Mouse (Mus musculus): ENCODE results near the gene Dhodh. TPM values are rescaled to one million over a fixed set of nuclear protein-coding genes. Genes with fewer than 3 reads are reported as not detected.
A peak's percentile ranks its signal among the peaks of the same experiment; 100 is the strongest.

Dhodh gene
- polyA plus RNA-seq, 1 experiment from 2014 or later = 55.4 TPM

GRCm38 (mm10) chr8:109576311-109576710 is 32.2 kb downstream of the Dhodh start:
- Histone ChIP-seq H3K27me3 (ENCODE audit: poor library complexity, severe bottlenecking) (no peaks in the 10 kb centered on the region), H3K27ac (no peak overlapping the region), H3K4me3 (no peak overlapping the region), H3K36me3 (replicated peaks) (peaks cover 9% of the 10 kb centered on the region; the same call in 1 of the 2 replicates), H3K4me1 (no peaks in the 10 kb centered on the region), H3K9me3 (no peaks in the 10 kb centered on the region)
- 75% methylated on average over 4 of the region's 4 CpGs for WGBS
- DNase-seq (ENCODE audit: extremely low spot score, low spot score) = no peak

- Histone ChIP-seq H3K36me3 (replicated peaks) (peaks cover 27% of the 10 kb centered on the region), H3K4me3 (no peak overlapping the region), H3K27me3 (ENCODE audit: poor library complexity, severe bottlenecking) (no peaks in the 10 kb centered on the region), H3K9me3 (no peaks in the 10 kb centered on the region), H3K4me1 (peaks cover 9% of the 10 kb centered on the region), H3K27ac (no peak overlapping the region)
- WGBS = 92% methylated on average over 12 of the region's 12 CpGs
- no peak for DNase-seq (ENCODE audit: extremely low spot score, low spot score)
Observed at GRCm38 (mm10) chr8:109571139-109571538, 37.3 kb downstream of the Dhodh start.

GRCm38 (mm10) chr8:109565498-109566333 is 42.8 kb downstream of the Dhodh start, which contains the start of the genes Dhx38 and Txnl4b:
Dhx38 (minus strand) TSS chr8:109565861.
Txnl4b (plus strand) TSS chr8:109565892.
- H3K27me3 ChIP-seq (ENCODE audit: poor library complexity, severe bottlenecking) = no peaks in the 10 kb centered on the region
- WGBS = under 1% methylated on average over 52 of the region's 52 CpGs

DNA sequence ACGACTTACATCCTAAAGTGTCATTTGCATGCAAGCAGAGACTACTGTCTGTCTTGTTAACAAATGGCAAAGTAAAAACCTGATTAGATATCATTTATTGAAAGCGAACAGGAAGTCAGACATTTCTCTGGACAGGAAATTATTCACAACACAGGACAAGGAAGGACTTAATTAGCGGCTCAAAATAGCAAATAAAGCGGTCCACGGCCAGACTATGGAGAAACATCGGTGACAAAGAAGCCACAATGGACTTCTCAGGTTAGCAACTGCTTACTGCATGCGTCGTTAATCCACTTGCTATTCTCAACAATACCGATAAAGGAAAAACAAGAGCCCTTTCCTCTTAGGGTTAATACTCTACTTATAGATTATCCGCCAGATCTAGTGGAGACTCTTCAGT is 43.7 kb downstream of the Dhodh start:
- Histone ChIP-seq H3K27ac (peak overlapping the region; percentile 94), H3K9me3 (no peaks in the 10 kb centered on the region), H3K27me3 (ENCODE audit: poor library complexity, severe bottlenecking) (no peaks in the 10 kb centered on the region), H3K4me3 (peak overlapping the region; percentile 93), H3K4me1 (peaks cover 25% of the 10 kb centered on the region), H3K36me3 (replicated peaks) (peaks cover 41% of the 10 kb centered on the region)
- DNase-seq (ENCODE audit: extremely low spot score, low spot score) = no peak
- WGBS = 6% methylated on average over 10 of the region's 10 CpGs

More at GRCm38 (mm10) chr8:109565498-109566333, 42.8 kb downstream of the Dhodh start, which contains the start of the genes Dhx38 and Txnl4b:
- peak; percentile 97 for DNase-seq (ENCODE audit: extremely low spot score, low spot score)
- peak within 1 kb of the TSS; percentile 93 for H3K4me3 ChIP-seq
- no peaks in the 10 kb centered on the region for H3K9me3 ChIP-seq
- peaks cover 25% of the 10 kb centered on the region for H3K4me1 ChIP-seq
- H3K27ac ChIP-seq = peak within 1 kb of the TSS; percentile 94
- H3K36me3 ChIP-seq (replicated peaks) = peaks cover 39% of the 10 kb centered on the region

DNA sequence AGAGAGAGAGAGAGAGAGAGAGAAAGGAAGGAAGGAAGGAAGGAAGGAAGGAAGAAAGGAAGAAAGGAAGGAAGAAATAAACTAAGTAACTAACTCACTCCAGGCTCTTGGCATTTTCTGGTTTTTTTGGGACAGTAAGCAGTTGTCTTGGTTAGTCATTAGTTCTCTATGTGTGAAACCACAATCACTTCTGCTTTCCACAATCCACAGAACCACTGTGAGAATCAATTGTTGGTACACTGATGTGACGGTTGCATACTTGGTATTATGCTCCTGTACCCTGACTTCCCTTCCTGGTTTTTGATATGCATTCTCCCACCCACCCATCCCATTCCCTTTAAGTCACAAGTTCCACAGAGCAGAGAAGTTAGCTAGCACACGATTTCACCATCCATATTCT is 44.6 kb downstream of the Dhodh start:
- H3K4me3 ChIP-seq = peak overlapping the region; percentile 93; the same call in 1 of the 2 replicates

GRCm38 (mm10) chr8:109551663-109552062 is 56.8 kb downstream of the Dhodh start:
- DNase-seq (ENCODE audit: extremely low spot score, low spot score) = peak; percentile 25
- Histone ChIP-seq H3K36me3 (replicated peaks) (peaks cover 100% of the 10 kb centered on the region), H3K4me3 (no peak overlapping the region), H3K4me1 (no peaks in the 10 kb centered on the region), H3K27me3 (ENCODE audit: poor library complexity, severe bottlenecking) (no peaks in the 10 kb centered on the region), H3K27ac (no peak overlapping the region), H3K9me3 (no peaks in the 10 kb centered on the region)
- WGBS = 48% methylated on average over 3 of the region's 3 CpGs

More for the DNA sequence above, 44.6 kb downstream of the Dhodh start:
- H3K9me3 ChIP-seq = no peaks in the 10 kb centered on the region
- H3K4me1 ChIP-seq = peaks cover 25% of the 10 kb centered on the region
- no peak for DNase-seq (ENCODE audit: extremely low spot score, low spot score)
- peaks cover 42% of the 10 kb centered on the region for H3K36me3 ChIP-seq (replicated peaks)
- 81% methylated on average over 2 of the region's 2 CpGs for WGBS
- no peak overlapping the region for H3K27ac ChIP-seq
- H3K27me3 ChIP-seq (ENCODE audit: poor library complexity, severe bottlenecking) = no peaks in the 10 kb centered on the region

GRCm38 (mm10) chr8:109544049-109544448 is 64.4 kb downstream of the Dhodh start:
- no peaks in the 10 kb centered on the region for H3K4me1 ChIP-seq
- DNase-seq (ENCODE audit: extremely low spot score, low spot score) = no peak
- 54% methylated on average over 3 of the region's 3 CpGs for WGBS
- no peaks in the 10 kb centered on the region for H3K27me3 ChIP-seq (ENCODE audit: poor library complexity, severe bottlenecking)
- no peak overlapping the region for H3K4me3 ChIP-seq
- H3K27ac ChIP-seq = no peak overlapping the region
- H3K36me3 ChIP-seq (replicated peaks) = peaks cover 37% of the 10 kb centered on the region
- no peaks in the 10 kb centered on the region for H3K9me3 ChIP-seq

DNA sequence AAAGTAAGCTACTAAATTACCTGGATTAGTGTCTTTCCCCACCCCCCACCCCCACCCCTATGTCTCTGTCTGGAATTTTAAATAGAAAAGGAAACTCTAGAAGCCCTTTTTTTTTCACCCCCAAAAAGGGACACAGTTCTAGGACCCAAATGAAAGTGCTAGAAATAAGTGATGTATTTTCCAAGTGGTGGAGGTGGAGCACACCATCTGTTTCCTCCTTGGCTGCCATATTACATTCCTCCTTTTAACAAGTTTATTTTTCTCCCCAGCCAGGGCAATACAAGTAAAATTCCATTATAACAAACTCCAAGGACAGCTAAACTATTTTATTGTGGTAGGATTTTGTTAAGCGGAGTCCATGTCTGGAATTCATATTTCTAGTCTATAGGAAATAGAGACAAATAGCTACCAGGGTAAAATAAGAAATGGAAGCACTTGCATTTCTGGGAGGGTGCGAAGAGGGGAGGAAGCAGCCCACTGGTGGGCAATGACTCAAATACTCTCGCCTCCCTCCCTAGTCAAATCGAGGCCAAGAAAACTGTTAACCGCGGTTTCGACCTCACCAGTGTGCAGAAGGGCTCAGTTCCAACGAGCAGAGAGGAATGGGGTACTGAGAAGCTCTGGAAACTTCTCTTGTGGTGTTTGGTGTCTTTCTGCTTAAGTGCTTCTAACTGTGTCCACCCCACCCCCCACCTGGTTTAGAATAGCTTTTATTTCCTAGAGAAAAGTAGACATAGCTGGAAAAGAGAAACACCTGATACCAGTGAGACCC is 65.5 kb downstream of the Dhodh start:
- H3K9me3 ChIP-seq = no peaks in the 10 kb centered on the region
- no peak for DNase-seq (ENCODE audit: extremely low spot score, low spot score)
- no peak overlapping the region for H3K4me3 ChIP-seq
- H3K36me3 ChIP-seq (replicated peaks) = peaks cover 26% of the 10 kb centered on the region
- H3K27me3 ChIP-seq (ENCODE audit: poor library complexity, severe bottlenecking) = no peaks in the 10 kb centered on the region
- H3K4me1 ChIP-seq = no peaks in the 10 kb centered on the region
- no peak overlapping the region for H3K27ac ChIP-seq
- 87% methylated on average over 8 of the region's 8 CpGs for WGBS

DNA sequence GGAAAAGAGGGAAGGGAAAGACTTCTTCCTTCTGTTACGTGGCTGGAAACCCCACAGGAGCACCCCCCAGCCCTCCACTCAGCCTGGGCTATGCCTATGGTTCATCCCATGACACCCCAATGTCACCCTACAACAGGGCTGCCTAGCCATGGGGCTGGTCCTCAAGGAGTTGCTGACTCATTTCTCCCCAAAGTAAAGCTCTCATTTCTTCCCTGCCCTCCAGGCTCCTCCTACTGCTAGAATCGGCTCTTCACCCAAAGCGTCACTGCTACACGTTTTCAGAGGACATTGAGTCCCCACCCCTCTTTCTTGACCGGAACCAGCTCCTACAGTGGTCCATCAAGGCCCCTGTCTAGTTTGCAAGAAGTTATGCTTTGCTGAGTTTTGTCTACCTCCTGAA is 66.3 kb downstream of the Dhodh start:
- Histone ChIP-seq H3K4me3 (no peak overlapping the region), H3K36me3 (replicated peaks) (peaks cover 18% of the 10 kb centered on the region), H3K9me3 (no peaks in the 10 kb centered on the region), H3K27me3 (ENCODE audit: poor library complexity, severe bottlenecking) (no peaks in the 10 kb centered on the region), H3K27ac (no peak overlapping the region), H3K4me1 (no peaks in the 10 kb centered on the region)
- WGBS = 76% methylated on average over 5 of the region's 5 CpGs
- DNase-seq (ENCODE audit: extremely low spot score, low spot score) = no peak

Other genes starting within 250 kb of the Dhodh start
- 0.09 TPM in 2 replicates for gene Pmfbp1, start 114.6 kb downstream of the Dhodh start, polyA plus RNA-seq (2016; fragmentation: Nextera tagmentation; extraction: Ambion mirVana)
- gene Dhx38, start 42.8 kb downstream of the Dhodh start, polyA plus RNA-seq (2016; fragmentation: Nextera tagmentation; extraction: Ambion mirVana) = 37.2 and 38.9 TPM in 2 replicates
- gene Txnl4b, start 42.8 kb downstream of the Dhodh start, polyA plus RNA-seq (2016; fragmentation: Nextera tagmentation; extraction: Ambion mirVana) = 25.7 and 27.4 TPM in 2 replicates
- 0.93 and 1.0 TPM in 2 replicates for gene Hp, start 29.5 kb downstream of the Dhodh start, polyA plus RNA-seq (2016; fragmentation: Nextera tagmentation; extraction: Ambion mirVana)
- 0.18 and 0.21 TPM in 2 replicates for gene Pkd1l3, start 5.8 kb upstream of the Dhodh start, polyA plus RNA-seq (2016; fragmentation: Nextera tagmentation; extraction: Ambion mirVana)
- gene Ist1, start 84.6 kb upstream of the Dhodh start, polyA plus RNA-seq (2016; fragmentation: Nextera tagmentation; extraction: Ambion mirVana) = 145 and 150 TPM in 2 replicates
- gene Zfp821, start 96.9 kb upstream of the Dhodh start, polyA plus RNA-seq (2016; fragmentation: Nextera tagmentation; extraction: Ambion mirVana) = 33.4 and 36.8 TPM in 2 replicates
- gene Atxn1l, start 129.1 kb upstream of the Dhodh start, polyA plus RNA-seq (2016; fragmentation: Nextera tagmentation; extraction: Ambion mirVana) = 8.6 and 8.7 TPM in 2 replicates
- 49.4 and 49.8 TPM in 2 replicates for gene Ap1g1, start 169.9 kb upstream of the Dhodh start, polyA plus RNA-seq (2016; fragmentation: Nextera tagmentation; extraction: Ambion mirVana)